Mouse (Mus musculus) midbrain, embryonic 14.5 days (tissue): ENCODE results near the gene Atf5. TPM values are rescaled to one million over a fixed set of nuclear protein-coding genes. Genes with fewer than 3 reads are reported as not detected.

Experiments used
- ATAC-seq: fragments of 200-750 bp; cut with Nextera tagmentation; 2 replicates; pipeline ENCODE4 v1.8.0; 2017; ENCODE audit warnings: moderate number of reproducible peaks, moderate library complexity; ENCODE audit not compliant: low FRiP score, low TSS enrichment
- DNase-seq: peaks from one replicate; pipeline ENCODE4 v3.0.0-alpha.2; 2015
- H3K27ac ChIP-seq: fragments of 300-500 bp; sonication (generic); replicated peaks from 2 replicates; pipeline ENCODE4 v1.5.1; 2014; ENCODE audit warnings: mild to moderate bottlenecking, low read depth, low read length, moderate library complexity
- H3K27me3 ChIP-seq: fragments of 300-500 bp; sonication (generic); 2 replicates; pipeline ENCODE4 v1.6.1; 2014; ENCODE audit warnings: low read length, control low read depth, mixed read lengths; ENCODE audit not compliant: control insufficient read depth, insufficient read depth
- H3K36me3 ChIP-seq: fragments of 300-500 bp; sonication (generic); 2 replicates; pipeline ENCODE4 v1.6.1; 2014; ENCODE audit warnings: low read length, control low read depth; ENCODE audit not compliant: control insufficient read depth, insufficient read depth
- H3K4me1 ChIP-seq: fragments of 300-500 bp; sonication (generic); 2 replicates; pipeline ENCODE4 v1.6.1; 2014; ENCODE audit warnings: mild to moderate bottlenecking, antibody characterized with exemption, low read length, control low read depth; ENCODE audit not compliant: control insufficient read depth, insufficient read depth
- H3K4me2 ChIP-seq: fragments of 300-500 bp; sonication (generic); 2 replicates; pipeline ENCODE4 v1.6.1; 2014; ENCODE audit warnings: mild to moderate bottlenecking, low read length, moderate library complexity
- H3K4me3 ChIP-seq: fragments of 300-500 bp; sonication (generic); replicated peaks from 2 replicates; pipeline ENCODE4 v1.5.1; 2014; ENCODE audit warnings: low read depth, low read length
- H3K9ac ChIP-seq: fragments of 300-500 bp; sonication (generic); replicated peaks from 2 replicates; pipeline ENCODE4 v1.6.1; 2014; ENCODE audit warnings: mild to moderate bottlenecking, low read length, moderate library complexity
- H3K9me3 ChIP-seq: fragments of 300-500 bp; sonication (generic); 2 replicates; pipeline ENCODE4 v1.6.1; 2016; ENCODE audit warnings: low read length, control low read depth, mixed read lengths; ENCODE audit not compliant: control insufficient read depth
- WGBS: fragments of 180-500 bp; shearing (Covaris S2); extraction: QIAGEN DNeasy Blood & Tissue Kit; methylation state at CpG from one replicate; pipeline ENCODE4 v1.1.7; 2014; 5-methylcytosine and 5-hydroxymethylcytosine counted together
- polyA plus RNA-seq: library from polyadenylated mRNA; unstranded; fragments of >200 nt; fragmentation: Nextera tagmentation; extraction: Ambion mirVana; gene quantifications from 2 replicates; pipeline ENCODE4 v1.2.1, GENCODE M21; 2014

Gene Atf5
- polyA plus RNA-seq, 1 experiment from 2014 or later: 2.2 TPM

GRCm38 (mm10) chr7:44818751-44819235 is 2.3 kb upstream of the Atf5 start:
- H3K9ac ChIP-seq: peak overlapping the region; percentile 46
- no peaks in the 10 kb centered on the region for H3K9me3 ChIP-seq
- H3K4me2 ChIP-seq: peak overlapping the region; percentile 77
- 0 out of 2 replicates have a peak overlapping the region, but pooled peaks have one; percentile 86 for H3K4me3 ChIP-seq
- no peaks in the 10 kb centered on the region for H3K27me3 ChIP-seq
- no peak for ATAC-seq
- no peaks in the 10 kb centered on the region for H3K36me3 ChIP-seq
- H3K4me1 ChIP-seq: peaks cover 40% of the 10 kb centered on the region
- WGBS: 38% methylated on average over 6 of the region's 6 CpGs
- H3K27ac ChIP-seq: no peak overlapping the region
- peak; percentile 18 for DNase-seq

GRCm38 (mm10) chr7:44818164-44818563 is 1.7 kb upstream of the Atf5 start:
- H3K27me3 ChIP-seq: no peaks in the 10 kb centered on the region
- no peak overlapping the region for H3K27ac ChIP-seq
- ATAC-seq (no peak), DNase-seq (no peak)
- peaks cover 40% of the 10 kb centered on the region for H3K4me1 ChIP-seq
- H3K9ac ChIP-seq: peak overlapping the region; percentile 46; the same call in 1 of the 2 replicates
- no peaks in the 10 kb centered on the region for H3K9me3 ChIP-seq
- H3K4me3 ChIP-seq: peak overlapping the region; percentile 86; the same call in 1 of the 2 replicates
- peak overlapping the region; percentile 77 for H3K4me2 ChIP-seq
- H3K36me3 ChIP-seq: no peaks in the 10 kb centered on the region
- 27% methylated on average over 2 of the region's 2 CpGs for WGBS

- no peaks in the 10 kb centered on the region for H3K27me3 ChIP-seq
- ATAC-seq: no peak
- 28% methylated on average over 3 of the region's 3 CpGs for WGBS
- H3K9ac ChIP-seq: peak overlapping the region; percentile 88
- no peaks in the 10 kb centered on the region for H3K9me3 ChIP-seq
- no peak overlapping the region for H3K27ac ChIP-seq
- peaks cover 40% of the 10 kb centered on the region for H3K4me1 ChIP-seq
- DNase-seq: no peak
- peak overlapping the region; percentile 77 for H3K4me2 ChIP-seq
- peak overlapping the region; percentile 86 for H3K4me3 ChIP-seq
- no peaks in the 10 kb centered on the region for H3K36me3 ChIP-seq
Observed at GRCm38 (mm10) chr7:44817441-44817840, 983 bp upstream of the Atf5 start.

- Histone ChIP-seq H3K9ac (peak within 1 kb of the TSS; percentile 88), H3K9me3 (no peaks in the 10 kb centered on the region), H3K27ac (peak within 1 kb of the TSS; percentile 89), H3K4me3 (peak within 1 kb of the TSS; percentile 86), H3K4me1 (peaks cover 40% of the 10 kb centered on the region), H3K36me3 (no peaks in the 10 kb centered on the region), H3K4me2 (peak within 1 kb of the TSS; percentile 77), H3K27me3 (no peaks in the 10 kb centered on the region)
- peak; percentile 100 for DNase-seq
- peak; percentile 92 for ATAC-seq
- WGBS: under 1% methylated on average over 57 of the region's 62 CpGs
Observed at GRCm38 (mm10) chr7:44815721-44816469, 563 bp downstream of the Atf5 start, which contains the start of the genes Nup62 and Il4i1. Nup62 (plus strand) TSS chr7:44816088. Il4i1 (plus strand) TSS chr7:44816387.

GRCm38 (mm10) chr7:44814952-44815553 is 1.4 kb downstream of the Atf5 start:
- no peaks in the 10 kb centered on the region for H3K9me3 ChIP-seq
- DNase-seq (no peak), ATAC-seq (no peak)
- no peaks in the 10 kb centered on the region for H3K27me3 ChIP-seq
- H3K9ac ChIP-seq: peak overlapping the region; percentile 12; the same call in 1 of the 2 replicates
- H3K4me2 ChIP-seq: peak overlapping the region; percentile 77
- no peak overlapping the region for H3K27ac ChIP-seq
- 23% methylated on average over 14 of the region's 14 CpGs for WGBS
- H3K4me1 ChIP-seq: peaks cover 37% of the 10 kb centered on the region
- no peaks in the 10 kb centered on the region for H3K36me3 ChIP-seq
- H3K4me3 ChIP-seq: peak overlapping the region; percentile 86

- Histone ChIP-seq H3K36me3 (no peaks in the 10 kb centered on the region), H3K9ac (no peak overlapping the region), H3K4me3 (no peak overlapping the region), H3K4me2 (no peak overlapping the region), H3K9me3 (no peaks in the 10 kb centered on the region), H3K27ac (no peak overlapping the region), H3K27me3 (no peaks in the 10 kb centered on the region), H3K4me1 (peaks cover 34% of the 10 kb centered on the region)
- 91% methylated on average over 4 of the region's 4 CpGs for WGBS
- ATAC-seq (no peak), DNase-seq (no peak)
Observed at GRCm38 (mm10) chr7:44814423-44814822, 2.0 kb downstream of the Atf5 start.

- Histone ChIP-seq H3K27ac (no peak overlapping the region), H3K36me3 (no peaks in the 10 kb centered on the region), H3K4me2 (no peak overlapping the region), H3K27me3 (no peaks in the 10 kb centered on the region), H3K4me1 (peaks cover 30% of the 10 kb centered on the region), H3K4me3 (no peak overlapping the region), H3K9me3 (no peaks in the 10 kb centered on the region), H3K9ac (no peak overlapping the region)
- 92% methylated on average over 3 of the region's 3 CpGs for WGBS
- DNase-seq: no peak
- no peak for ATAC-seq
Observed at GRCm38 (mm10) chr7:44813985-44814384, 2.5 kb downstream of the Atf5 start.

- WGBS: 94% methylated on average over 20 of the region's 20 CpGs
- Histone ChIP-seq H3K4me3 (no peak overlapping the region), H3K4me2 (no peak overlapping the region), H3K4me1 (peaks cover 18% of the 10 kb centered on the region), H3K36me3 (no peaks in the 10 kb centered on the region), H3K9me3 (no peaks in the 10 kb centered on the region), H3K27ac (no peak overlapping the region), H3K9ac (no peak overlapping the region), H3K27me3 (no peaks in the 10 kb centered on the region)
- ATAC-seq (no peak), DNase-seq (no peak)
Observed at GRCm38 (mm10) chr7:44812651-44813325, 3.7 kb downstream of the Atf5 start.
